26 mouse cellular contexts compared by ENCODE assay signal in genomic region chr6:56306066-56306465, GRCm38 (mm10).
"Had no signal": no experiment of that assay in that cellular context is flagged by ENCODE, and none has a peak within 500 bp of the region (broad histone marks: within the 10 kb centered on the region; RNA-seq: fewer than 3 reads in every experiment).

No protein-coding gene starts in this region.

- H3K9ac ChIP-seq: heart, embryonic 13.5 days; heart, embryonic 15.5 days; hindbrain, embryonic 12.5 days; hindbrain, embryonic 14.5 days; intestine, embryonic 15.5 days; limb, embryonic 12.5 days; limb, embryonic 15.5 days; liver, embryonic 12.5 days had no signal

- H3K36me3 ChIP-seq: heart, embryonic 13.5 days; heart, embryonic 15.5 days; hindbrain, embryonic 10.5 days; hindbrain, embryonic 12.5 days; intestine, embryonic 15.5 days; limb, embryonic 12.5 days; limb, embryonic 15.5 days; liver, embryonic 12.5 days had no signal

- H3K27ac ChIP-seq: gastrocnemius, adult 2 months; heart, adult 2 months; heart, embryonic 13.5 days; heart, embryonic 15.5 days; hindbrain, embryonic 10.5 days; hindbrain, embryonic 12.5 days; hindbrain, embryonic 14.5 days; intestine, embryonic 15.5 days; limb, embryonic 12.5 days; limb, embryonic 15.5 days; liver, embryonic 12.5 days had no signal

- H3K4me1 ChIP-seq: heart, embryonic 13.5 days; heart, embryonic 15.5 days; hindbrain, embryonic 10.5 days; hindbrain, embryonic 12.5 days; intestine, embryonic 15.5 days; limb, embryonic 12.5 days; limb, embryonic 15.5 days; liver, embryonic 12.5 days had no signal

- ATAC-seq: hindbrain, embryonic 16.5 days; inflammation-experienced regulatory T-cells, adult 6 months; intestine, embryonic 15.5 days; intestine, postnatal 0 days; liver, embryonic 12.5 days had no signal

- DNase-seq: gastrocnemius, adult 2 months; gastrocnemius, postnatal 10 days; gastrocnemius, postnatal 25 days; heart, adult 11 months; heart, adult 2 months; heart, postnatal 4 days; kidney, adult 18-20 months; kidney, adult 8-10 months; kidney, postnatal 14 days; kidney, postnatal 36 days; layer of hippocampus, adult 9-11 months; layer of hippocampus, postnatal 36 days; left cerebral cortex, postnatal 4 days had no signal

- H3K9me3 ChIP-seq: heart, embryonic 13.5 days; heart, embryonic 15.5 days; hindbrain, embryonic 10.5 days; hindbrain, embryonic 12.5 days; intestine, embryonic 15.5 days; limb, embryonic 12.5 days; limb, embryonic 15.5 days; liver, embryonic 12.5 days had no signal

- H3K27me3 ChIP-seq: heart, embryonic 13.5 days; heart, embryonic 15.5 days; hindbrain, embryonic 12.5 days; intestine, embryonic 15.5 days; limb, embryonic 12.5 days; limb, embryonic 15.5 days; liver, embryonic 12.5 days had no signal

- H3K4me3 ChIP-seq: gastrocnemius, adult 2 months; heart, adult 2 months; heart, embryonic 13.5 days; heart, embryonic 15.5 days; hindbrain, embryonic 10.5 days; hindbrain, embryonic 12.5 days; intestine, embryonic 15.5 days; limb, embryonic 12.5 days; limb, embryonic 15.5 days; liver, embryonic 12.5 days had no signal

- H3K4me2 ChIP-seq: heart, embryonic 11.5 days; heart, embryonic 13.5 days; heart, embryonic 15.5 days; hindbrain, embryonic 12.5 days; hindbrain, embryonic 14.5 days; intestine, embryonic 15.5 days; limb, embryonic 12.5 days; limb, embryonic 15.5 days; liver, embryonic 12.5 days had no signal
